Mouse (Mus musculus) midbrain, postnatal 0 days (tissue): ENCODE data around the gene Armc3. TPM values are rescaled to one million over a fixed set of nuclear protein-coding genes. Genes with fewer than 3 reads are reported as not detected.

ENCODE experiments used
- ATAC-seq: fragments of 200-750 bp; cut with Nextera tagmentation; 2 replicates; pipeline ENCODE4 v1.8.0; 2017; ENCODE audit warnings: moderate number of reproducible peaks, mild to moderate bottlenecking, moderate TSS enrichment, moderate library complexity; ENCODE audit not compliant: low FRiP score
- DNase-seq: peaks from one replicate; pipeline ENCODE4 v3.0.0-alpha.2; 2015; ENCODE audit warnings: low spot score
- H3K27ac ChIP-seq: fragments of 300-500 bp; sonication (generic); 2 replicates; pipeline ENCODE4 v1.5.1; 2014; ENCODE audit warnings: low read depth, mild to moderate bottlenecking, low read length, mixed read lengths
- H3K27me3 ChIP-seq: fragments of 300-500 bp; sonication (generic); 2 replicates; pipeline ENCODE4 v1.6.1; 2014; ENCODE audit warnings: low read length, control low read depth, mixed read lengths; ENCODE audit not compliant: insufficient read depth
- H3K36me3 ChIP-seq: fragments of 300-500 bp; sonication (generic); 2 replicates; pipeline ENCODE4 v1.6.1; 2014; ENCODE audit warnings: low read length, control low read depth, mixed read lengths; ENCODE audit not compliant: insufficient read depth
- H3K4me1 ChIP-seq: fragments of 300-500 bp; sonication (generic); 2 replicates; pipeline ENCODE4 v1.6.1; 2014; ENCODE audit warnings: mild to moderate bottlenecking, control low read depth, antibody characterized with exemption, low read length, mixed read lengths; ENCODE audit not compliant: insufficient read depth
- H3K4me2 ChIP-seq: fragments of 300-500 bp; sonication (generic); 2 replicates; pipeline ENCODE4 v1.6.1; 2014; ENCODE audit warnings: low read depth, mild to moderate bottlenecking, low read length, mixed read lengths; ENCODE audit not compliant: poor library complexity, severe bottlenecking
- H3K4me3 ChIP-seq: fragments of 300-500 bp; sonication (generic); 2 replicates; pipeline ENCODE4 v1.5.1; 2014; ENCODE audit warnings: low read depth, mild to moderate bottlenecking, low read length, moderate library complexity
- H3K9ac ChIP-seq: fragments of 300-500 bp; sonication (generic); replicated peaks from 2 replicates; pipeline ENCODE4 v1.6.1; 2014; ENCODE audit warnings: mild to moderate bottlenecking, low read length, moderate library complexity, mixed read lengths; ENCODE audit not compliant: poor library complexity, severe bottlenecking
- H3K9me3 ChIP-seq: fragments of 300-500 bp; sonication (generic); 2 replicates; pipeline ENCODE4 v1.6.1; 2016; ENCODE audit warnings: low read length, control low read depth
- CTCF ChIP-seq: IDR thresholded peaks from 2 replicates; pipeline ENCODE4 v1.5.1; 2016; ENCODE audit warnings: antibody characterized with exemption, mild to moderate bottlenecking
- WGBS: fragments of 180-500 bp; shearing (Covaris S2); extraction: QIAGEN DNeasy Blood & Tissue Kit; methylation state at CpG from one replicate; pipeline ENCODE4 v1.1.7; 2014; 5-methylcytosine and 5-hydroxymethylcytosine counted together
- polyA plus RNA-seq: library from polyadenylated mRNA; unstranded; fragments of >200 nt; fragmentation: Nextera tagmentation; extraction: Ambion mirVana; gene quantifications from 2 replicates; pipeline ENCODE4 v1.2.1, GENCODE M21; 2015
- total RNA-seq: library from RNA; depleted of rRNA; stranded (reverse); fragments of >200 nt; gene quantifications from 2 replicates; pipeline ENCODE4 v1.2.3, GENCODE M21; 2014

Armc3 gene
- total and polyA plus RNA-seq, 2 experiments from 2014 or later = 0.82 to 1.1 TPM

GRCm38 (mm10) chr2:19263375-19263774 is 64.3 kb downstream of the Armc3 start:
- DNase-seq (peak; percentile 21), ATAC-seq (no peak)
- Histone ChIP-seq H3K4me1 (no peaks in the 10 kb centered on the region), H3K27me3 (no peaks in the 10 kb centered on the region), H3K4me3 (no peak overlapping the region), H3K4me2 (no peak overlapping the region), H3K27ac (no peak overlapping the region), H3K9ac (no peak overlapping the region), H3K36me3 (no peaks in the 10 kb centered on the region), H3K9me3 (no peaks in the 10 kb centered on the region)
- WGBS = 60% methylated on average over 5 of the region's 5 CpGs
- peak; percentile 26 for TF ChIP-seq CTCF

GRCm38 (mm10) chr2:19265834-19266233 is 66.7 kb downstream of the Armc3 start:
- no peak for DNase-seq
- H3K4me2 ChIP-seq = no peak overlapping the region

GRCm38 (mm10) chr2:19267396-19267795 is 68.3 kb downstream of the Armc3 start:
- no peaks in the 10 kb centered on the region for H3K4me1 ChIP-seq
- no peaks in the 10 kb centered on the region for H3K36me3 ChIP-seq
- H3K27me3 ChIP-seq = no peaks in the 10 kb centered on the region
- no peak for TF ChIP-seq CTCF
- no peak overlapping the region for H3K4me2 ChIP-seq
- H3K27ac ChIP-seq = no peak overlapping the region
- no peak overlapping the region for H3K4me3 ChIP-seq
- H3K9ac ChIP-seq = no peak overlapping the region
- WGBS = 86% methylated on average over 2 of the region's 2 CpGs
- DNase-seq (no peak), ATAC-seq (no peak)
- H3K9me3 ChIP-seq = no peaks in the 10 kb centered on the region

More at GRCm38 (mm10) chr2:19265834-19266233, 66.7 kb downstream of the Armc3 start:
- Histone ChIP-seq H3K36me3 (no peaks in the 10 kb centered on the region), H3K9ac (no peak overlapping the region), H3K9me3 (no peaks in the 10 kb centered on the region), H3K27me3 (no peaks in the 10 kb centered on the region), H3K4me3 (no peak overlapping the region), H3K4me1 (no peaks in the 10 kb centered on the region), H3K27ac (no peak overlapping the region)
- ATAC-seq = no peak
- WGBS = 77% methylated on average over 2 of the region's 2 CpGs
- TF ChIP-seq CTCF = no peak

- TF ChIP-seq CTCF = peak; percentile 59
- Histone ChIP-seq H3K9ac (no peak overlapping the region), H3K36me3 (no peaks in the 10 kb centered on the region), H3K9me3 (no peaks in the 10 kb centered on the region), H3K27ac (no peak overlapping the region), H3K4me2 (no peak overlapping the region), H3K27me3 (no peaks in the 10 kb centered on the region), H3K4me1 (no peaks in the 10 kb centered on the region), H3K4me3 (no peak overlapping the region)
- WGBS = 49% methylated on average over 5 of the region's 5 CpGs
- DNase-seq (peak; percentile 22), ATAC-seq (no peak)
Observed at GRCm38 (mm10) chr2:19269955-19270354, 70.9 kb downstream of the Armc3 start.

GRCm38 (mm10) chr2:19270709-19271120 is 71.6 kb downstream of the Armc3 start:
- Histone ChIP-seq H3K9ac (no peak overlapping the region), H3K9me3 (no peaks in the 10 kb centered on the region), H3K4me1 (no peaks in the 10 kb centered on the region), H3K36me3 (no peaks in the 10 kb centered on the region), H3K4me3 (no peak overlapping the region), H3K27ac (no peak overlapping the region), H3K4me2 (no peak overlapping the region), H3K27me3 (no peaks in the 10 kb centered on the region)
- no peak for DNase-seq
- TF ChIP-seq CTCF = no peak
- WGBS = 42% methylated on average over 9 of the region's 9 CpGs
- no peak for ATAC-seq

GRCm38 (mm10) chr2:19274583-19274982 is 75.5 kb downstream of the Armc3 start:
- H3K4me1 ChIP-seq = no peaks in the 10 kb centered on the region
- DNase-seq (peak; percentile 47), ATAC-seq (no peak)
- no peak overlapping the region for H3K4me2 ChIP-seq
- peak; percentile 60 for TF ChIP-seq CTCF
- H3K9me3 ChIP-seq = no peaks in the 10 kb centered on the region
- no peaks in the 10 kb centered on the region for H3K27me3 ChIP-seq
- H3K4me3 ChIP-seq = no peak overlapping the region
- no peak overlapping the region for H3K27ac ChIP-seq
- H3K36me3 ChIP-seq = no peaks in the 10 kb centered on the region
- no peak overlapping the region for H3K9ac ChIP-seq
- 41% methylated on average over 2 of the region's 2 CpGs for WGBS
